Mouse (Mus musculus): ENCODE results near the gene Blvrb.

The Blvrb gene

DNA sequence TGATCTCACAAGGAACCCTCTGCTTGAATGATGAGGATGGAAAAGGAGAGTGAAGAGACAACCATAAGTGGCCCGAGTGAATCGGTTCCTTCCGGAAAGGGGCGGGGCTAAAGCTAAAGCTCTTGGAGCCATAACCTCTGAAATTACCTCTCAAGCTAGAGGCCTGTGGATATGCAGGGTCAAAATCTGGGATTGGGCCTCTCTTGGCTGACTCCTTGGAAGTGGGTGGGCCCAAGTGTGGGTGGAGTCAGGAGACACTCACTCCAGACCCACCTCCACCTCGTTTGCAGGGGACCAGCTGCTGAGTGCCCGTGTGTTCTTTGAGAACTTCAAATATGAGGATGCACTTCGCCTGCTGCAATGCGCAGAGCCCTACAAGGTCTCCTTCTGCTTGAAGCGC lies 67.2 kb downstream of the Blvrb start:
- no peak for DNase-seq (ENCODE audit: low spot score)
